ENCODE assay signal across 9 mouse cellular contexts in genomic region chr10:37483521-37483920, GRCm38 (mm10).
DNase-seq lines count a peak whose midpoint lies in the region; ATAC-seq and TF ChIP-seq lines count a peak whose summit lies in the region.
"Had no signal": no experiment of that assay in that cellular context is flagged by ENCODE, and none has a peak within 500 bp of the region (broad histone marks: within the 10 kb centered on the region; RNA-seq: fewer than 3 reads in every experiment).

No protein-coding gene starts in this region.

- ATAC-seq in kidney, embryonic 15.5 days (replicated peaks; ENCODE audit: low FRiP score) = no peak; the same call in 1 of the 2 replicates
- peak; percentile 72 for ATAC-seq in heart, embryonic 12.5 days (ENCODE audit: insufficient number of reproducible peaks, low FRiP score)
- ATAC-seq in hindbrain, embryonic 14.5 days (ENCODE audit: low FRiP score) = no peak

- no peak overlapping the region for H3K4me3 ChIP-seq in kidney, embryonic 15.5 days (replicated peaks)
- H3K4me3 ChIP-seq in heart, embryonic 12.5 days = no peak overlapping the region
- H3K4me3 ChIP-seq in left cerebral cortex, adult 2 months = no peak overlapping the region
- H3K4me3 ChIP-seq in hindbrain, embryonic 14.5 days (replicated peaks; ENCODE audit: low read length) = no peak overlapping the region

- intact Hi-C loops in left cerebral cortex, adult 2 months (cut with DNase I) = no loop called here

- WGBS in kidney, embryonic 15.5 days = 37% methylated on average over 4 of the region's 4 CpGs
- 35% methylated on average over 4 of the region's 4 CpGs for WGBS in heart, embryonic 12.5 days
- WGBS in hindbrain, embryonic 14.5 days = 52% methylated on average over 4 of the region's 4 CpGs

- H3K27ac ChIP-seq in kidney, embryonic 15.5 days = no peak overlapping the region
- no peak overlapping the region for H3K27ac ChIP-seq in heart, embryonic 12.5 days (ENCODE audit: poor library complexity, severe bottlenecking)
- H3K27ac ChIP-seq in left cerebral cortex, adult 2 months = no peak overlapping the region
- H3K27ac ChIP-seq in hindbrain, embryonic 14.5 days = no peak overlapping the region

- H3K9ac ChIP-seq in kidney, embryonic 15.5 days = no peak overlapping the region
- no peak overlapping the region for H3K9ac ChIP-seq in heart, embryonic 12.5 days
- no peak overlapping the region for H3K9ac ChIP-seq in hindbrain, embryonic 14.5 days

- H3K36me3 ChIP-seq in kidney, embryonic 15.5 days = no peaks in the 10 kb centered on the region
- no peaks in the 10 kb centered on the region for H3K36me3 ChIP-seq in heart, embryonic 12.5 days
- H3K36me3 ChIP-seq in hindbrain, embryonic 14.5 days (replicated peaks; ENCODE audit: control insufficient read depth, insufficient read depth) = no peaks in the 10 kb centered on the region

- H3K27me3 ChIP-seq in kidney, embryonic 15.5 days = no peaks in the 10 kb centered on the region
- H3K27me3 ChIP-seq in heart, embryonic 12.5 days (replicated peaks) = no peaks in the 10 kb centered on the region
- H3K27me3 ChIP-seq in hindbrain, embryonic 14.5 days (ENCODE audit: control insufficient read depth, insufficient read depth, low read length) = no peaks in the 10 kb centered on the region

- TF ChIP-seq CTCF in left cerebral cortex, adult 2 months (IDR thresholded peaks at IDR 0.05) = no peak

- peak; percentile 47 for DNase-seq in kidney, adult 11 months
- peak; percentile 25 for DNase-seq in adrenal gland, postnatal 14 days
- DNase-seq in lung, postnatal 10 days = peak; percentile 41
- no peak for DNase-seq in urinary bladder, postnatal 36 days (ENCODE audit: low spot score in 2 of 2)
- DNase-seq in left cerebral cortex, adult 2 months (ENCODE audit: extremely low spot score in 1 of 2, low spot score in 2 of 2) = no peak
- DNase-seq in hindbrain, embryonic 14.5 days (ENCODE audit: low spot score) = no peak
- DNase-seq: right cerebral cortex, postnatal 4 days had no signal

- no peaks in the 10 kb centered on the region for H3K9me3 ChIP-seq in kidney, embryonic 15.5 days (replicated peaks)
- H3K9me3 ChIP-seq in heart, embryonic 12.5 days (replicated peaks) = no peaks in the 10 kb centered on the region
- H3K9me3 ChIP-seq in hindbrain, embryonic 14.5 days (ENCODE audit: control insufficient read depth, low read length) = no peaks in the 10 kb centered on the region

- H3K4me2 ChIP-seq in kidney, embryonic 15.5 days = no peak overlapping the region
- no peak overlapping the region for H3K4me2 ChIP-seq in heart, embryonic 12.5 days
- no peak overlapping the region for H3K4me2 ChIP-seq in hindbrain, embryonic 14.5 days (replicated peaks)

- no peaks in the 10 kb centered on the region for H3K4me1 ChIP-seq in kidney, embryonic 15.5 days
- H3K4me1 ChIP-seq in heart, embryonic 12.5 days (replicated peaks) = peaks cover 4% of the 10 kb centered on the region; the same call in 1 of the 2 replicates
- no peaks in the 10 kb centered on the region for H3K4me1 ChIP-seq in hindbrain, embryonic 14.5 days (replicated peaks; ENCODE audit: control insufficient read depth, insufficient read depth, low read length)

Comparison
In these comparisons a context has a peak if more than half of its experiments do, and no peak if none do; other contexts are left out.
1. DNase-seq: peak in kidney, adult 11 months (single experiment), adrenal gland, postnatal 14 days (single experiment) and lung, postnatal 10 days (single experiment); none in urinary bladder, postnatal 36 days (0 of 2), left cerebral cortex, adult 2 months (0 of 2) and hindbrain, embryonic 14.5 days (single experiment).